Mouse (Mus musculus) liver, embryonic 15.5 days (tissue): ENCODE measurements around the gene Arl4a. TPM values are rescaled to one million over a fixed set of nuclear protein-coding genes. Genes with fewer than 3 reads are reported as not detected.

Source experiments
- ATAC-seq: fragments of 200-750 bp; cut with Nextera tagmentation; 2 replicates; pipeline ENCODE4 v1.8.0; 2017; ENCODE audit warnings: moderate number of reproducible peaks, mild to moderate bottlenecking, moderate library complexity; ENCODE audit not compliant: insufficient read depth
- H3K27ac ChIP-seq: fragments of 300-500 bp; sonication (generic); replicated peaks from 2 replicates; pipeline ENCODE4 v1.5.1; 2015; ENCODE audit warnings: mild to moderate bottlenecking, inconsistent platforms
- H3K27me3 ChIP-seq: fragments of 300-500 bp; sonication (generic); 2 replicates; pipeline ENCODE4 v1.6.1; 2015; ENCODE audit warnings: mild to moderate bottlenecking, inconsistent platforms
- H3K36me3 ChIP-seq: fragments of 300-500 bp; sonication (generic); replicated peaks from 2 replicates; pipeline ENCODE4 v1.6.1; 2015; ENCODE audit warnings: moderate library complexity, mild to moderate bottlenecking, inconsistent platforms
- H3K4me1 ChIP-seq: fragments of 300-500 bp; sonication (generic); replicated peaks from 2 replicates; pipeline ENCODE4 v1.6.1; 2015; ENCODE audit warnings: inconsistent platforms
- H3K4me2 ChIP-seq: fragments of 300-500 bp; sonication (generic); 2 replicates; pipeline ENCODE4 v1.6.1; 2015; ENCODE audit warnings: moderate library complexity, mild to moderate bottlenecking, inconsistent platforms
- H3K4me3 ChIP-seq: fragments of 300-500 bp; sonication (generic); replicated peaks from 2 replicates; pipeline ENCODE4 v1.5.1; 2015; ENCODE audit warnings: mild to moderate bottlenecking, inconsistent platforms
- H3K9ac ChIP-seq: fragments of 300-500 bp; sonication (generic); 2 replicates; pipeline ENCODE4 v1.6.1; 2015; ENCODE audit warnings: moderate library complexity, mild to moderate bottlenecking, inconsistent platforms
- H3K9me3 ChIP-seq: fragments of 300-500 bp; sonication (generic); replicated peaks from 2 replicates; pipeline ENCODE4 v1.6.1; 2016; ENCODE audit warnings: inconsistent platforms
- WGBS: fragments of 180-500 bp; shearing (Covaris S2); methylation state at CpG from one replicate; pipeline ENCODE4 v1.1.7; 2015; ENCODE audit warnings: mixed read lengths; ENCODE audit not compliant: insufficient replicate concordance; 5-methylcytosine and 5-hydroxymethylcytosine counted together
- polyA plus RNA-seq: library from polyadenylated mRNA; unstranded; fragments of >200 nt; fragmentation: Nextera tagmentation; extraction: Ambion mirVana; gene quantifications from 2 replicates; pipeline ENCODE4 v1.2.1, GENCODE M21; 2015

Gene Arl4a
- polyA plus RNA-seq, 1 experiment from 2014 or later: 91.3 TPM

- H3K27me3 ChIP-seq: no peaks in the 10 kb centered on the region
- 29% methylated on average over 3 of the region's 3 CpGs for WGBS
- no peaks in the 10 kb centered on the region for H3K36me3 ChIP-seq
These were observed 29.4 kb downstream of the Arl4a start for GRCm38 (mm10) chr12:40008459-40008858.

DNA sequence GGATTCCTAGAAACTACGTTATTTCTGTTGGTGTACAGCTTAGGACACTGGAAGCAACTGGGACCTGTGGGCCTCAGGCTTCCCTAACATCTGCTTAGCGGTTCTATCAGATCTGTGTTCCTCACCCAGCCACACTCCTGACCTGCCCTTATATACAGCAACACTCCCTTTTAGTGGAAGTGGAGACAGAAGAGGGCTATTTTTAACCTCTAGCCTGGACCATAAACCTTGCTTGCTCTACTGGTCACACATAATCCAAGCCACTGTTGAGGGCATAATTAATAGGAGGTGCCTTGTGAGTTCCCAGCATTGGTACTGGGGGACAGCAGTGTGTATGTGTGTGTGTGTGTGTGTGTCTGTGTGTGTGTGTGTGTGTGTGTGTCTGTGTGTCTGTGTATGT, 33.1 kb downstream of the Arl4a start:
- Histone ChIP-seq H3K27me3 (no peaks in the 10 kb centered on the region), H3K9ac (no peak overlapping the region), H3K27ac (no peak overlapping the region), H3K4me1 (no peaks in the 10 kb centered on the region), H3K4me2 (no peak overlapping the region), H3K36me3 (no peaks in the 10 kb centered on the region), H3K4me3 (no peak overlapping the region), H3K9me3 (no peaks in the 10 kb centered on the region)
- ATAC-seq: no peak
- WGBS: 56% methylated on average over 2 of the region's 2 CpGs

More at GRCm38 (mm10) chr12:40008459-40008858, 29.4 kb downstream of the Arl4a start:
- Histone ChIP-seq H3K4me2 (no peak overlapping the region), H3K27ac (no peak overlapping the region), H3K4me3 (no peak overlapping the region), H3K9ac (no peak overlapping the region), H3K4me1 (no peaks in the 10 kb centered on the region), H3K9me3 (no peaks in the 10 kb centered on the region)
- no peak for ATAC-seq

GRCm38 (mm10) chr12:39998853-39999195, 39.0 kb downstream of the Arl4a start:
- H3K9me3 ChIP-seq: no peaks in the 10 kb centered on the region
- H3K36me3 ChIP-seq: no peaks in the 10 kb centered on the region
- no peak overlapping the region for H3K9ac ChIP-seq
- no peak for ATAC-seq
- no peak overlapping the region for H3K27ac ChIP-seq
- H3K4me1 ChIP-seq: peaks cover 14% of the 10 kb centered on the region
- no peak overlapping the region for H3K4me2 ChIP-seq
- 48% methylated on average over 4 of the region's 4 CpGs for WGBS
- H3K27me3 ChIP-seq: no peaks in the 10 kb centered on the region
- H3K4me3 ChIP-seq: no peak overlapping the region

DNA sequence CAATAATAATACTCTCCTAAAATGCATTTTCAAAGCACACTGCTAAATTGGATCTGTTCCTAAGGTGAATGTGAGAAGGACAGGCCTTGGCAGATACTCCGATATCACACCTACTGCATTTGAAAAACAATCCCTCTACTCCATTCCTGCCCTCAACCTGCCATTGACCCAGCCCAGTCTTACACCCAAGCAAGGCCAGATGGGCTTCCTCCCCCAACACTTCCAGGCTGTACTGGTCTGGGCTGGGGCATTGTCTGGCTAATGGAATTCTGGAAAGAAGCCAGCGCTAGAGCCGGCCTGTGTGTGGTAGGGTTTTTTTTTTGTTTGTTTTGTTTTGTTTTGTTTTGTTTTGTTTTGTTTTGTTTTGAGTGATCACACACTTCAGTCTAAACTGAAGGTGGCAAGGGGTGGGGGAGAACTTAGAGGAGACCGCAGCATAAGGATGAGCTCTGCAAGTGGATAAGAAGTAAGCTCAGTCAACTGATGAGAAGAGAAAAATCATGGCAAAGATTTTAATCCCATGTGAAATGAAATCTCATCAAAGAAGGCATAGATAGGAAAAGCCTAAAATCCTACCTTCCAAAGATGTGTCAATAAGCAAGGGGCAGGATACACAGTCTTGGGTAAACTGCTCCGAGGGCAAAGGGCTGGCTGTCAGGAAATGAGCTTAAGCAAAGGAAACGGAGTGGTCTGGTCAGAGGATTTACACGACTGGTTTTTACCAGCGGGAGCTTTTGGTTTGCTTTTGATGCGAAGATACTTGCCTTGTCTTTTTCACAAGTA, 39.6 kb downstream of the Arl4a start:
- no peak overlapping the region for H3K4me2 ChIP-seq
- no peak overlapping the region for H3K9ac ChIP-seq
- H3K27ac ChIP-seq: no peak overlapping the region
- H3K9me3 ChIP-seq: no peaks in the 10 kb centered on the region
- no peaks in the 10 kb centered on the region for H3K27me3 ChIP-seq
- no peak for ATAC-seq
- H3K4me1 ChIP-seq: peaks cover 14% of the 10 kb centered on the region
- no peaks in the 10 kb centered on the region for H3K36me3 ChIP-seq
- WGBS: 39% methylated on average over 9 of the region's 9 CpGs
- no peak overlapping the region for H3K4me3 ChIP-seq

DNA sequence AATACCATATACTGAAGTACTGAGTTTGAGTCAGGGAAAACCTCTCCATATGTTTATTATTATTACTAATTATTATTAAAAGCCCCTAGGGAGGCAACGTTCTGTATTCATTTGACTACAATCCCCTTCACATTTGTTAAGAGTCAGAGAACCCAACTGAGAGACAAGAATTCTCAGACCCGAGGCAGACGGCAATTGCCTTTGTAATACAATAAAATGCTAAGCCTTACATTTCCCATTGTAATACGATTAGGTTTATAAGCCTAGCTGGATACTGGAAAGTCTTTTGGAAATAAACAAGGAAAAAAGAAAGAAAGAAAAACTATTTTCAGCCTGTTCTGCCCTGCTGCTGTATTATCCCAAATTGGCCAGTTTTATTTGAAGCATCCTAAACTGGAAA, 40.2 kb downstream of the Arl4a start:
- H3K36me3 ChIP-seq: no peaks in the 10 kb centered on the region
- WGBS: 63% methylated on average over 4 of the region's 4 CpGs
- H3K9me3 ChIP-seq: no peaks in the 10 kb centered on the region
- no peaks in the 10 kb centered on the region for H3K27me3 ChIP-seq
- no peak for ATAC-seq
- H3K9ac ChIP-seq: no peak overlapping the region
- H3K4me3 ChIP-seq: no peak overlapping the region
- no peak overlapping the region for H3K27ac ChIP-seq
- H3K4me1 ChIP-seq: peaks cover 14% of the 10 kb centered on the region
- no peak overlapping the region for H3K4me2 ChIP-seq

GRCm38 (mm10) chr12:39996015-39996414, 41.8 kb downstream of the Arl4a start:
- Histone ChIP-seq H3K4me3 (no peak overlapping the region), H3K27ac (0 out of 2 replicates have a peak overlapping the region, but pooled peaks have one; percentile 42), H3K9ac (no peak overlapping the region), H3K36me3 (no peaks in the 10 kb centered on the region), H3K27me3 (no peaks in the 10 kb centered on the region), H3K9me3 (no peaks in the 10 kb centered on the region), H3K4me2 (peak overlapping the region; percentile 23; the same call in 1 of the 2 replicates), H3K4me1 (peaks cover 14% of the 10 kb centered on the region)
- ATAC-seq: peak; percentile 46
- WGBS: 64% methylated on average over 5 of the region's 5 CpGs

DNA sequence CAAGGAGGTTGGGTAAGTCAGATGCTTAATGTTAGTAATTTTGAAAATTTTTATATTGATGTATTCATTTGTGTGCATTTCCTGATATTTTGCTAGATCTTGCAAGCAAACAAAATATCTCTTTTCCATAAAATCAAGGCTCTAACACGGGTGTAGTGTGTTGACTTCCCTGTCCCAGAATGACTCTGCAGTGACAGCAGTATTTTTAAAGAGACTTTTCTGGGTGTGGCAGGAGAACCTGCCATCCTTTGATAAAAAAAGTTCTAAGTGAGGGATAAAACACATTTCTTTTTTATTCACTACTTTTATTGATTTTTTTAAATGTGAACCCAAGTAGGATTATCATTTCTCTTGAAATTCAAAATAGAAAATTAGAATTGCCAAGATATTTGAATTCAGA, 42.2 kb downstream of the Arl4a start:
- Histone ChIP-seq H3K4me3 (no peak overlapping the region), H3K9me3 (no peaks in the 10 kb centered on the region), H3K27me3 (no peaks in the 10 kb centered on the region), H3K9ac (no peak overlapping the region), H3K4me2 (0 out of 2 replicates have a peak overlapping the region, but pooled peaks have one; percentile 23), H3K36me3 (no peaks in the 10 kb centered on the region), H3K4me1 (peaks cover 14% of the 10 kb centered on the region), H3K27ac (no peak overlapping the region)
- WGBS: 15% methylated on average over 1 of the region's 1 CpGs
- peak; percentile 84 for ATAC-seq

DNA sequence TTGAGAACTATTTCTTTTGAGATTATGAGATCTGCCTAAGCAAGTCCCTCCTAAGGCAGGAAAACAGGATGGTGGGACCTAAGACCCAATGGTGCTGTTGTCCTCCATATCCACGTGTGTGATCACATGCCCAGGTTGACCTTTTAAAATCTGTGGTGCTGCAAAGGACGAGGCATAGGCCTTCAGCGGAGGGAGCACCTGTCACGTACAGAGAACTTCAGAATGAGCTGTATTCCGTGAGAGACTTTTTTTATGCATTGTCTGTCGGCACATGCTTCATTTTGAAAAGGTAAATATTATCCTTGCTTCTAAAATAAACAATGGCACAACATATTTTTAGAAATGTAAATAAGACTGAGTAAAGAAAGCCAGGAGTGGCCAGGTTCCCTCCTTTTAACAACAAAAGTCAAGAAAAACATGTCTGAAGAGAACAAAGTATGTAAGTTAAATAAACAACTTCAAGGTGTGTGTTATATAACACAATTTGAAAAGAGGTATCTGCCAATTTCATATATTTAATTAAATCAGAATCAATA, 45.0 kb downstream of the Arl4a start:
- H3K4me3 ChIP-seq: no peak overlapping the region
- WGBS: 61% methylated on average over 6 of the region's 6 CpGs
- H3K36me3 ChIP-seq: no peaks in the 10 kb centered on the region
- H3K9me3 ChIP-seq: no peaks in the 10 kb centered on the region
- no peak overlapping the region for H3K9ac ChIP-seq
- no peak overlapping the region for H3K4me2 ChIP-seq
- ATAC-seq: no peak
- no peaks in the 10 kb centered on the region for H3K27me3 ChIP-seq
- no peak overlapping the region for H3K27ac ChIP-seq
- peaks cover 8% of the 10 kb centered on the region for H3K4me1 ChIP-seq

DNA sequence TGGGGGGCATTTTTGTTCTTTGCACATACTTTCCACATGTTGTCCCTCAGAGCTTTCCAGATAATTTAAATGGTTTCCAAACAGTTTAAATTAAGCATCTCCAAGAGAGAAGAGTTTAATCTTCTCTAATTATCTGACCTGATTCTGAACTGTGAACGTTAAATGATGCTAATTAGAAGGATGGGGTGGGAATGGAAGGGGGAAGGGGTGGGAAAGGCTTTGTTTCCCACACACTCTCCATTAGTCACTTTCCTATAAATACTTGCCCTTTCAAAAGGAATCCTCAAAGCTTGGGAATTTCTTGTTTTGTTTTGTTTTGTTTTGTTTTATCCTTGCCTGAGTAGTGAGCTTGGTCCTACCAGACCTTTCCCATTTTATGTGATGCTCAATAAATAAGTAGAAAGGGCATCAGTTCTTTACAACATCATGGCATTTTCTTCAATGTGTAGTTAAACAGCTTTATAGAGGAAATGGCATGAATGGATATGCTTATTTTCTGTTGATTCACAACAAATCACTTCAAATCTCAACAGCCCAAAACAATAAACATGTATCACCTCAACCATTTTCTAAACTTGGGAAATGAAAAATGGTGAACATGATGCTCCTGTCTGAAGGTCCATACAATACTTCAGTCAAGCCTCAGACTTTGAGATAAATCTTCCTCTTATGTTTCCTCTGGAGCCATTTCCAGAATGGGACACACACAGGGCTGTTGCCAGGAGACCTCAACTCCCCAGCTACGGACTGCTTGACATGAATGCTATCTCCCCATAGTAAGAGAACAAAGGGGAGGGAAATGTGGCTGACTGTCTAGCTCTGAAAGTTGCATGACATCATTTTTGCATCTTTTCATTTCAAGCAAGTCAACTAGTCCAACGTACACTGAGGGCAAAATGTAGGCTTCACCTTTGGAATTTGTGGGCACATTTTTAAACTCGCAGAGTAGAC, 46.7 kb downstream of the Arl4a start:
- peaks cover 3% of the 10 kb centered on the region for H3K4me1 ChIP-seq
- WGBS: 54% methylated on average over 4 of the region's 4 CpGs
- no peak overlapping the region for H3K9ac ChIP-seq
- no peak overlapping the region for H3K4me2 ChIP-seq
- no peak for ATAC-seq
- no peak overlapping the region for H3K27ac ChIP-seq
- no peaks in the 10 kb centered on the region for H3K9me3 ChIP-seq
- no peak overlapping the region for H3K4me3 ChIP-seq
- no peaks in the 10 kb centered on the region for H3K27me3 ChIP-seq
- H3K36me3 ChIP-seq: no peaks in the 10 kb centered on the region

- Histone ChIP-seq H3K27ac (no peak overlapping the region), H3K4me1 (no peaks in the 10 kb centered on the region; the same call in 1 of the 2 replicates), H3K9ac (no peak overlapping the region), H3K4me3 (no peak overlapping the region), H3K36me3 (no peaks in the 10 kb centered on the region), H3K4me2 (no peak overlapping the region), H3K27me3 (no peaks in the 10 kb centered on the region), H3K9me3 (no peaks in the 10 kb centered on the region)
- 61% methylated on average over 4 of the region's 4 CpGs for whole genome bisulfite sequencing
- no peak for ATAC-seq
These were observed 48.7 kb downstream of the Arl4a start for GRCm38 (mm10) chr12:39989136-39989535.

- Histone ChIP-seq H3K9ac (no peak overlapping the region), H3K36me3 (no peaks in the 10 kb centered on the region), H3K4me2 (no peak overlapping the region), H3K9me3 (no peaks in the 10 kb centered on the region), H3K27ac (no peak overlapping the region), H3K4me3 (no peak overlapping the region), H3K4me1 (no peaks in the 10 kb centered on the region), H3K27me3 (no peaks in the 10 kb centered on the region)
- 77% methylated on average over 4 of the region's 4 CpGs for WGBS
- ATAC-seq: no peak
These were observed 50.6 kb downstream of the Arl4a start for GRCm38 (mm10) chr12:39987177-39987576.
